Mouse (Mus musculus): Measurements from ENCODE around the gene Fhit. TPM values are rescaled to one million over a fixed set of nuclear protein-coding genes. Genes with fewer than 3 reads are reported as not detected.

Gene Fhit
- polyA plus RNA-seq, 1 experiment from 2014 or later: 5.0 TPM

DNA sequence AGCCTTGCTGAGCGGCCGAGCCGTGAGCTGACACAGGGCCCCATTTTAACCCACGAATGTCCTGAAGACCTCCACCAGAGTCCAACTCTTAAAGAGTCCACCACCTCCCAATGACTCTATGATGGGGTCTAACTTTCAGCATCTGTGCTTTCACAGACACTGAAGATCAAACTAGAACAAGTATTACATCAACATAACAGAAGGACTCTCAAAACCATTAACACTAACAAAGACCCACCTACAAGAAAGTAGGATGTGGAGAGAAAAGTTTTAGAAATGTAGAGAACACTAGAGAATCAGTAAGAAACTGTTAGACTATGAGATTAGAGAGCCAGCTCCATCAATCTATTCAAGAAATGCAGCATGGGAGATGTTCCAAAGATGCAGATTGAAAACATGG lies 501.6 kb downstream of the Fhit start:
- Histone ChIP-seq H3K9me3 (replicated peaks; ENCODE audit: control insufficient read depth, low read length) (no peaks in the 10 kb centered on the region), H3K36me3 (replicated peaks; ENCODE audit: control insufficient read depth, insufficient read depth, low read depth, low read length) (no peaks in the 10 kb centered on the region), H3K27me3 (ENCODE audit: control insufficient read depth, insufficient read depth, low read length) (no peaks in the 10 kb centered on the region), H3K4me1 (ENCODE audit: control insufficient read depth, insufficient read depth, low read length) (no peaks in the 10 kb centered on the region), H3K4me3 (ENCODE audit: low read depth, low read length) (no peak overlapping the region), H3K27ac (replicated peaks; ENCODE audit: low read depth, low read length) (no peak overlapping the region), H3K9ac (replicated peaks; ENCODE audit: low read length) (no peak overlapping the region), H3K4me2 (ENCODE audit: low read depth, low read length) (no peak overlapping the region)
- DNase-seq (ENCODE audit: low spot score) (no peak), ATAC-seq (replicated peaks; ENCODE audit: insufficient number of reproducible peaks, low FRiP score, low TSS enrichment, low read depth) (no peak)
- 91% methylated on average over 4 of the region's 4 CpGs for whole genome bisulfite sequencing

DNA sequence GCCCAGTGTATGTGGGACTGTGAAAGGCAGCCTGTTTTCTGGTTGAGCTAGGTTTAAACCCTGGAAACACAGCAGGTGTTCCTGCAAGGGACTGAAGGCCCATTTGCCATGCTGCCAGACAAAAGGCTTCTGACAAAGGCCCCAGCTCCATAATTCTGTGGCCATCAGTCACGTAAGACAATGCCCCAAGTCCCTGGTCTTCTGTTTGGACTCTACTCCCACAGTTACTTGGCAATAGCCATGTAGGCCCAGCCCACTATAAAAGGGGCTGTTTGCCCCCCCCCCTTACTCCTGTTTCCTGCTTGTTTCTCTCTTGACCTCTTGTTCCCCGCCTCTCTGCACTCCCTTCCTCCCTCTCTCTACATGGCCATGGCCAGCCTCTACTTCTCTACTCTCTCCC lies 502.5 kb downstream of the Fhit start:
- Histone ChIP-seq H3K4me1 (ENCODE audit: control insufficient read depth, insufficient read depth, low read length) (no peaks in the 10 kb centered on the region), H3K27me3 (ENCODE audit: control insufficient read depth, insufficient read depth, low read length) (no peaks in the 10 kb centered on the region), H3K9me3 (replicated peaks; ENCODE audit: control insufficient read depth, low read length) (no peaks in the 10 kb centered on the region), H3K9ac (replicated peaks; ENCODE audit: low read length) (no peak overlapping the region), H3K36me3 (replicated peaks; ENCODE audit: control insufficient read depth, insufficient read depth, low read depth, low read length) (no peaks in the 10 kb centered on the region), H3K27ac (replicated peaks; ENCODE audit: low read depth, low read length) (no peak overlapping the region), H3K4me3 (ENCODE audit: low read depth, low read length) (no peak overlapping the region), H3K4me2 (ENCODE audit: low read depth, low read length) (no peak overlapping the region)
- ATAC-seq (replicated peaks; ENCODE audit: insufficient number of reproducible peaks, low FRiP score, low TSS enrichment, low read depth) (no peak), DNase-seq (ENCODE audit: low spot score) (no peak)
- WGBS: 66% methylated on average over 2 of the region's 2 CpGs

DNA sequence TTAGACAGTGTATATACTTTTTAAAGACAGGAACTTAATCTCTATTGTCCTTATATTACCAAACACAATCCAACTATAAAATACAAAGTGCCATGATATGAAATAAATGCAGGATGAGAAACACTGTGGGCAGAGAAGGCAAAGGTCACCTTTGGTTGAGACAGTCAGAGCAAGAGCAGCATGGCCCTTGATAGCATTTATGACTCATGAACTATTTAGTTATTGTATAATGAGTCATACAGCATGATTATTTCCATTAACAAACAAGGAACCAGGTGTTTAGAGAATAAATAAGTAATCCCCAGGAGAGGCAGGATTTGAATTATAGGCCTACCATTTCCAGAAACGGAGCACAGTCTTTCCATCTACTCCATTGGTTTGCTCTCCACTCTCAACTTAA lies 503.6 kb downstream of the Fhit start:
- Histone ChIP-seq H3K4me3 (ENCODE audit: low read depth, low read length) (no peak overlapping the region), H3K4me2 (ENCODE audit: low read depth, low read length) (no peak overlapping the region), H3K9ac (replicated peaks; ENCODE audit: low read length) (no peak overlapping the region), H3K36me3 (replicated peaks; ENCODE audit: control insufficient read depth, insufficient read depth, low read depth, low read length) (no peaks in the 10 kb centered on the region), H3K4me1 (ENCODE audit: control insufficient read depth, insufficient read depth, low read length) (no peaks in the 10 kb centered on the region), H3K27me3 (ENCODE audit: control insufficient read depth, insufficient read depth, low read length) (no peaks in the 10 kb centered on the region), H3K9me3 (replicated peaks; ENCODE audit: control insufficient read depth, low read length) (no peaks in the 10 kb centered on the region), H3K27ac (replicated peaks; ENCODE audit: low read depth, low read length) (no peak overlapping the region)
- ATAC-seq (replicated peaks; ENCODE audit: insufficient number of reproducible peaks, low FRiP score, low TSS enrichment, low read depth) (no peak), DNase-seq (ENCODE audit: low spot score) (no peak)
- WGBS: 89% methylated on average over 1 of the region's 1 CpGs

DNA sequence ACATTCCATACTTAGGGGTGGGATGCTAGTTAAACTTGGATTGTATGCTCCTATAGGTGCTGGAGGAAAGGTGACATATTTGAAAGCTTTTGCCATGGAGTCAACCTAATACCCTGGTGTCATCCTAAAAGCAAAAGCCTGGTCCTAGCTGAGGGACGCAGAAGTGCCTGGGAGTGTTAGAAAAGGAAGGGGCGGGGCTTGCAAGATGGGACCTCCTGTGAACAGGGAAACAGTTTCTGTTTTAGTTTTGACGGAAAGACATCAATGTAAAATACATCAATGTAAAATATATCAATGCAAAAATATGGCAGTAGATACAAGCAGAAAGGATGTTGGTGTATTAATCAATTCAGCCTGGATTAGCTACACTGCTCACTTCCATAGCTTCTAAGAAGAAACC lies 504.5 kb downstream of the Fhit start:
- DNase-seq (ENCODE audit: low spot score): no peak
- no peak for ATAC-seq (replicated peaks; ENCODE audit: insufficient number of reproducible peaks, low FRiP score, low TSS enrichment, low read depth)
- no peaks in the 10 kb centered on the region for H3K9me3 ChIP-seq (replicated peaks; ENCODE audit: control insufficient read depth, low read length)
- no peaks in the 10 kb centered on the region for H3K36me3 ChIP-seq (replicated peaks; ENCODE audit: control insufficient read depth, insufficient read depth, low read depth, low read length)
- H3K27me3 ChIP-seq (ENCODE audit: control insufficient read depth, insufficient read depth, low read length): no peaks in the 10 kb centered on the region
- WGBS: 85% methylated on average over 3 of the region's 3 CpGs
- H3K27ac ChIP-seq (replicated peaks; ENCODE audit: low read depth, low read length): no peak overlapping the region
- no peak overlapping the region for H3K4me3 ChIP-seq (ENCODE audit: low read depth, low read length)
- no peak overlapping the region for H3K9ac ChIP-seq (replicated peaks; ENCODE audit: low read length)
- no peak overlapping the region for H3K4me2 ChIP-seq (ENCODE audit: low read depth, low read length)
- H3K4me1 ChIP-seq (ENCODE audit: control insufficient read depth, insufficient read depth, low read length): no peaks in the 10 kb centered on the region

GRCm38 (mm10) chr14:10655842-10656241 lies 506.0 kb downstream of the Fhit start:
- no peak overlapping the region for H3K4me3 ChIP-seq (ENCODE audit: low read depth, low read length)
- no peak overlapping the region for H3K4me2 ChIP-seq (ENCODE audit: low read depth, low read length)
- H3K9me3 ChIP-seq (replicated peaks; ENCODE audit: control insufficient read depth, low read length): no peaks in the 10 kb centered on the region
- 23% methylated on average over 3 of the region's 3 CpGs for WGBS
- H3K27ac ChIP-seq (replicated peaks; ENCODE audit: low read depth, low read length): no peak overlapping the region
- no peaks in the 10 kb centered on the region for H3K4me1 ChIP-seq (ENCODE audit: control insufficient read depth, insufficient read depth, low read length)
- DNase-seq (ENCODE audit: low spot score): peak; percentile 32
- no peaks in the 10 kb centered on the region for H3K36me3 ChIP-seq (replicated peaks; ENCODE audit: control insufficient read depth, insufficient read depth, low read depth, low read length)
- ATAC-seq (replicated peaks; ENCODE audit: insufficient number of reproducible peaks, low FRiP score, low TSS enrichment, low read depth): no peak
- no peaks in the 10 kb centered on the region for H3K27me3 ChIP-seq (ENCODE audit: control insufficient read depth, insufficient read depth, low read length)
- H3K9ac ChIP-seq (replicated peaks; ENCODE audit: low read length): no peak overlapping the region

- Histone ChIP-seq H3K27me3 (ENCODE audit: control insufficient read depth, insufficient read depth, low read length) (no peaks in the 10 kb centered on the region), H3K4me1 (ENCODE audit: control insufficient read depth, insufficient read depth, low read length) (no peaks in the 10 kb centered on the region), H3K9ac (replicated peaks; ENCODE audit: low read length) (no peak overlapping the region), H3K27ac (replicated peaks; ENCODE audit: low read depth, low read length) (no peak overlapping the region), H3K36me3 (replicated peaks; ENCODE audit: control insufficient read depth, insufficient read depth, low read depth, low read length) (no peaks in the 10 kb centered on the region), H3K4me2 (ENCODE audit: low read depth, low read length) (no peak overlapping the region), H3K9me3 (replicated peaks; ENCODE audit: control insufficient read depth, low read length) (no peaks in the 10 kb centered on the region), H3K4me3 (ENCODE audit: low read depth, low read length) (no peak overlapping the region)
- no peak for DNase-seq (ENCODE audit: low spot score)
- no peak for ATAC-seq (replicated peaks; ENCODE audit: insufficient number of reproducible peaks, low FRiP score, low TSS enrichment, low read depth)
These were observed 514.0 kb downstream of the Fhit start for GRCm38 (mm10) chr14:10647832-10648231.

- H3K27ac ChIP-seq (replicated peaks; ENCODE audit: low read depth, low read length): no peak overlapping the region; the same call in 1 of the 2 replicates
- no peaks in the 10 kb centered on the region for H3K9me3 ChIP-seq (replicated peaks; ENCODE audit: control insufficient read depth, low read length)
- no peaks in the 10 kb centered on the region for H3K36me3 ChIP-seq (replicated peaks; ENCODE audit: control insufficient read depth, insufficient read depth, low read depth, low read length)
- WGBS: 23% methylated on average over 3 of the region's 3 CpGs
- no peak overlapping the region for H3K4me2 ChIP-seq (ENCODE audit: low read depth, low read length)
- ATAC-seq (replicated peaks; ENCODE audit: insufficient number of reproducible peaks, low FRiP score, low TSS enrichment, low read depth) (no peak; the same call in 1 of the 2 replicates), DNase-seq (ENCODE audit: low spot score) (peak; percentile 40)
- H3K4me3 ChIP-seq (ENCODE audit: low read depth, low read length): no peak overlapping the region
- no peak overlapping the region for H3K9ac ChIP-seq (replicated peaks; ENCODE audit: low read length)
- no peaks in the 10 kb centered on the region for H3K27me3 ChIP-seq (ENCODE audit: control insufficient read depth, insufficient read depth, low read length)
- peaks cover 4% of the 10 kb centered on the region for H3K4me1 ChIP-seq (ENCODE audit: control insufficient read depth, insufficient read depth, low read length)
These were observed 530.1 kb downstream of the Fhit start for GRCm38 (mm10) chr14:10631783-10632182.

- no peak overlapping the region for H3K27ac ChIP-seq (replicated peaks; ENCODE audit: low read depth, low read length)
- H3K36me3 ChIP-seq (replicated peaks; ENCODE audit: control insufficient read depth, insufficient read depth, low read depth, low read length): no peaks in the 10 kb centered on the region
- H3K9ac ChIP-seq (replicated peaks; ENCODE audit: low read length): no peak overlapping the region
- ATAC-seq (replicated peaks; ENCODE audit: insufficient number of reproducible peaks, low FRiP score, low TSS enrichment, low read depth) (no peak), DNase-seq (ENCODE audit: low spot score) (no peak)
- H3K9me3 ChIP-seq (replicated peaks; ENCODE audit: control insufficient read depth, low read length): no peaks in the 10 kb centered on the region
- no peaks in the 10 kb centered on the region for H3K27me3 ChIP-seq (ENCODE audit: control insufficient read depth, insufficient read depth, low read length)
- H3K4me2 ChIP-seq (ENCODE audit: low read depth, low read length): no peak overlapping the region
- H3K4me3 ChIP-seq (ENCODE audit: low read depth, low read length): no peak overlapping the region
- 91% methylated on average over 2 of the region's 2 CpGs for WGBS
- H3K4me1 ChIP-seq (ENCODE audit: control insufficient read depth, insufficient read depth, low read length): peaks cover 4% of the 10 kb centered on the region
These were observed 530.9 kb downstream of the Fhit start for GRCm38 (mm10) chr14:10630831-10631360.
